Mouse (Mus musculus): ENCODE measurements around the gene Tmem120a. TPM values are rescaled to one million over a fixed set of nuclear protein-coding genes. Genes with fewer than 3 reads are reported as not detected.

Tmem120a gene
- total RNA-seq, 2 experiments from 2014 or later, result 7.6 to 8.3 TPM

- DNase-seq, result no peak
- Histone ChIP-seq H3K27ac (no peak overlapping the region), H3K4me3 (no peak overlapping the region)
- intact Hi-C loops (cut with DNase I), result loop anchor here (5.0 kb wide), 1 partner anchor 37 kb away; no protein-coding TSS in a partner anchor
- no peak for TF ChIP-seq CTCF (IDR thresholded peaks at IDR 0.05)
Observed at GRCm38 (mm10) chr5:135729351-135729750, 14.9 kb downstream of the Tmem120a start.

GRCm38 (mm10) chr5:135728361-135728760, 15.9 kb downstream of the Tmem120a start:
- Histone ChIP-seq H3K27ac (no peak overlapping the region), H3K4me3 (no peak overlapping the region)
- no peak for TF ChIP-seq CTCF (IDR thresholded peaks at IDR 0.05)
- DNase-seq, result no peak
- intact Hi-C loops (cut with DNase I), result loop anchor here (5.0 kb wide), 1 partner anchor 36 kb away; no protein-coding TSS in a partner anchor

- no peak overlapping the region for H3K4me3 ChIP-seq
Observed at GRCm38 (mm10) chr5:135727871-135728270, 16.4 kb downstream of the Tmem120a start.

GRCm38 (mm10) chr5:135726641-135727346, 17.5 kb downstream of the Tmem120a start:
- H3K4me3 ChIP-seq, result peak overlapping the region; percentile 30; the same call in 1 of the 2 replicates
- peak; percentile 68 for DNase-seq
- intact Hi-C loops (cut with DNase I), result loop anchor here (5.0 kb wide), 1 partner anchor 34 kb away; no protein-coding TSS in a partner anchor
- peak overlapping the region; percentile 68 for H3K27ac ChIP-seq
- no peak for TF ChIP-seq CTCF (IDR thresholded peaks at IDR 0.05)

More at GRCm38 (mm10) chr5:135727871-135728270, 16.4 kb downstream of the Tmem120a start:
- H3K27ac ChIP-seq, result no peak overlapping the region
- DNase-seq, result no peak
- no peak for TF ChIP-seq CTCF (IDR thresholded peaks at IDR 0.05)
- intact Hi-C loops (cut with DNase I), result loop anchor here (5.0 kb wide), 1 partner anchor 36 kb away; no protein-coding TSS in a partner anchor

GRCm38 (mm10) chr5:135725991-135726390, 18.3 kb downstream of the Tmem120a start:
- no peak for TF ChIP-seq CTCF (IDR thresholded peaks at IDR 0.05)
- peak overlapping the region; percentile 42 for H3K4me3 ChIP-seq
- no peak for DNase-seq
- peak overlapping the region; percentile 68 for H3K27ac ChIP-seq
- intact Hi-C loops (cut with DNase I), result loop anchor here (5.0 kb wide), 1 partner anchor 34 kb away; no protein-coding TSS in a partner anchor

- peak overlapping the region; percentile 68 for H3K27ac ChIP-seq
- TF ChIP-seq CTCF (IDR thresholded peaks at IDR 0.05), result no peak
- intact Hi-C loops (cut with DNase I), result loop anchor here (5.0 kb wide), 1 partner anchor 33 kb away; no protein-coding TSS in a partner anchor
- peak; percentile 59 for DNase-seq
- peak overlapping the region; percentile 42 for H3K4me3 ChIP-seq
Observed at GRCm38 (mm10) chr5:135725391-135725841, 18.8 kb downstream of the Tmem120a start.

- intact Hi-C loops (cut with DNase I), result loop anchor here (5.0 kb wide), 1 partner anchor 32 kb away; no protein-coding TSS in a partner anchor
- H3K27ac ChIP-seq, result peak overlapping the region; percentile 55
- TF ChIP-seq CTCF (IDR thresholded peaks at IDR 0.05), result peak; percentile 4; the same call in 1 of the 2 replicates
- H3K4me3 ChIP-seq, result no peak overlapping the region
- no peak for DNase-seq
Observed at GRCm38 (mm10) chr5:135724536-135725322, 19.5 kb downstream of the Tmem120a start.

- H3K4me3 ChIP-seq, result no peak overlapping the region
- TF ChIP-seq CTCF (IDR thresholded peaks at IDR 0.05), result no peak
- no peak for DNase-seq
- 0 out of 2 replicates have a peak overlapping the region, but pooled peaks have one; percentile 7 for H3K27ac ChIP-seq
- intact Hi-C loops (cut with DNase I), result no loop called here
Observed at GRCm38 (mm10) chr5:135723165-135723751, 21.0 kb downstream of the Tmem120a start.

- no peak for TF ChIP-seq CTCF (IDR thresholded peaks at IDR 0.05)
- peak overlapping the region; percentile 46 for H3K4me3 ChIP-seq
- intact Hi-C loops (cut with DNase I), result no loop called here
- peak; percentile 82 for DNase-seq
- peak overlapping the region; percentile 59 for H3K27ac ChIP-seq
Observed at GRCm38 (mm10) chr5:135722121-135722520, 22.1 kb downstream of the Tmem120a start.

- Histone ChIP-seq H3K27ac (no peak overlapping the region; the same call in 1 of the 2 replicates), H3K4me3 (no peak overlapping the region)
- intact Hi-C loops (cut with DNase I), result no loop called here
- DNase-seq, result no peak
- TF ChIP-seq CTCF (IDR thresholded peaks at IDR 0.05), result no peak
Observed at GRCm38 (mm10) chr5:135721076-135721475, 23.2 kb downstream of the Tmem120a start.

- intact Hi-C loops (cut with DNase I), result no loop called here
- H3K4me3 ChIP-seq, result no peak overlapping the region
- DNase-seq, result no peak
- no peak for TF ChIP-seq CTCF (IDR thresholded peaks at IDR 0.05)
- H3K27ac ChIP-seq, result 0 out of 2 replicates have a peak overlapping the region, but pooled peaks have one; percentile 24
Observed at GRCm38 (mm10) chr5:135720121-135720520, 24.1 kb downstream of the Tmem120a start.

- no peak for TF ChIP-seq CTCF (IDR thresholded peaks at IDR 0.05)
- H3K27ac ChIP-seq, result 0 out of 2 replicates have a peak overlapping the region, but pooled peaks have one; percentile 24
- intact Hi-C loops (cut with DNase I), result no loop called here
- no peak for DNase-seq
- H3K4me3 ChIP-seq, result no peak overlapping the region
Observed at GRCm38 (mm10) chr5:135719586-135720120, 24.6 kb downstream of the Tmem120a start.
